Mouse (Mus musculus) kidney, adult 2 months (tissue): ENCODE results near the gene Nmral1.

ENCODE experiments used
- CTCF ChIP-seq: fragments of 200-500 bp; conservative IDR thresholded peaks from 2 replicates; pipeline ENCODE4 v1.5.1; 2011; ENCODE audit warnings: low read depth, mild to moderate bottlenecking, control low read depth, low read length, moderate library complexity, mixed read lengths; ENCODE audit not compliant: insufficient read depth, insufficient read length
- POLR2A ChIP-seq: fragments of 200-500 bp; IDR thresholded peaks from one replicate; pipeline ENCODE4 v1.6.1; 2011; ENCODE audit warnings: low read depth, low read length, control low read depth

DNA sequence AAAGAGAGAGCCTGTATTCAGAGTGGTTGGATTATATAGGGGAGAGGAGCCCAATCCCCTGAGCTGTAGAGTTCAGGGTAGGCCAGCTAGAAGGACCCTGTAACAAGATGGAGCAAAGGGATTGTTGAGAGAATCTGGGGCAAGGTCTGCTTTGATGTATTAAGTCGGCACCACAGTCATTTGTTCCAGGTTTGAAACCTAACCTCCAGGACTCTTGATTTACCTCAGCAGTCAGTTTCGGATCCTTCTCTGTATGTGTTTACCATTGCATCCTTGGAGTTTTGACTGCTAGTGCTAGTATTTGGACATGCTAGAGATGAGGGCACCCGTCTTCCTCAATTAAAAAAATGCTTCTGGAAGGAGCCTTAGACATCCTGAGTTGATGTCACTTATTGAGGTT is 33.0 kb upstream of the Nmral1 start:
- TF ChIP-seq CTCF: no peak
- no peak for TF ChIP-seq POLR2A
